Mouse (Mus musculus): ENCODE data around the gene Pofut2. TPM values are rescaled to one million over a fixed set of nuclear protein-coding genes. Genes with fewer than 3 reads are reported as not detected.

The Pofut2 gene
- total RNA-seq (2021) = 10 to 100 TPM; 39.9 to 45.1 TPM

DNA sequence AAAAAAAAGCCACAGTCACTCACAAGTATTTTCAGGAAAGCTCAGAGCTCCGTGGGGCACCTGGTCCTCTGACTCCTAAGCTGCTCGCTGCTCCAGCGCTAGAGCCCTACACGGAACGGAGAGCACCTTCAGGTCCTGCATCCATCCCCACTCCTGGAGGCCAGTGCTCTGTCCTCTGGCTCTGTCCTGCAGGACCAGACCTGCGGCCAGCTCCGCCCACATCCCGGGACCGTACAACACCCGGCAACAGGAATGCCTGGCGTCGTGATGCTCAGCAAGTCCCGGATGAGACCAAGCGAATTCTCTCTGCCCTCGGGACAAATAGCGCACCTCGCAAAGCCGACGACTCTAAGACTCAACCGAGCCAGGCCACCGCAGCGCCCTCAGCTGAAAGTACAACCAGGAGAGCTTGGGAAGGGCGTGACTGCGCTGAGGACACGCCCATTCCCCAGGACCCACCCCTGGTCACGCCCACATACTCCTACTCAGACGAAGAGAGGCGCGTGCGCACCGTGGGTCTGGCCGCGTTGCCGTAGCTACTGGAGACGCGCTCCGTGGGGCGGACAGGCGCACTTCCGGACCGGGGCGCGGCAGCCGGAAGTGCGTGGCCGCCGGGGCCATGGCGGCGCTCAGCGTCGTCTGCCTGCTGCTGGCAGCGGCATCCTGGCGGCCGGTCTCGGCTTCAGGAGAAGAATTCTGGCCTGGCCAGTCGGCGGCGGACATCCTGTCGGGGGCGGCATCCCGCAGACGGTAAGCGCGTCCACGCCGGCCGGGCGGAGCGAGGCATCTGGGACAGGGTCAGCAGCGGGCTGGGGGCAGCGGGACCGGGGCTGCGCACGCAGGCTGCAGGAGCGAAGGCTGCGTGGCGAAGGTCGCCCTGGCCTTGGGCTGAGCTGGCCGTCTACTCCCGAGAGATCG lies at the start of gene Pofut2:
Pofut2 (plus strand) TSS at position 515 of the 918 bp plus-strand sequence.
- intact Hi-C loops (cut with DNase I) = no loop called here
- DNase-seq (ENCODE audit: low spot score) = peak; percentile 90

DNA sequence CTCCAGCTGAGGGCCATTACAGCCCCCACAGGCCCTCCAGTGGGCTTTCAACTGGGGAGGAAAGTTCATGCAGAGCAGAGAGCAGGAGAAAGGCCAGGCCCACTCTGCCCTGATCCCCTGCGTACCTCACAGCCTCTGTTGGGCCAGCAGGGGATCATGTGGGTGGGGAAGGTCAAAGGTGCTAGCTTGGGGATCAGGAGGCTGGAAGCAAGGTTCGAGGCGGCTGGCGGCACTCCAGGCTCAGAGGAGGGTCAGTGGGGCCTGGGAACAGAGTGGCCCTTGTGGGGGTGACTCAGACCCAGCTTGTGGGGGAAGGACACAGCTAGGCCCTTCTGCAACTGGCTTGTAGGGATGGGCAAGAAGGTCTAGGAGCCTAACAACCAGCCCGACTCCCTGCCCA lies 49.8 kb upstream of the Pofut2 start:
- DNase-seq (ENCODE audit: low spot score) = no peak
- intact Hi-C loops (cut with DNase I) = no loop called here

DNA sequence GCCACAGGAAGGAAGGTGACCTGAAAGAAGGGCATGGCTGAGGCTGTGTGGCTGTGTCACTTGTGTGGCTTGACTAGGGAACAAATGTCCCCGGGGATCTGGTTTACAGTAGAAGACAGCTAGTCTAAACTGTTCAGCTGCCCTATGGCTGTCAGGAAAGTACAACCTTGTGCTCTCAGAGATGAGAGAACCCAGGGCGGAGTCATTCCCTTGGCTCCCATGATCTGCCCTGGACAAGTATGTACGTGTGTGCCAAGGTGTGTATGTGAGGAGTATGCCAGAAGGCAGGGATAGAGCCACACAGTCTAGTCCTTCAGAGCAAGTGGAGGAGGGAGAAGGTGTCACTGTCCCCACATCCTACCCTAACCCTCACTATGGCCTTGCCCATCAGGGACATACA lies 48.4 kb upstream of the Pofut2 start:
- intact Hi-C loops (cut with DNase I) = loop anchor here (5.0 kb wide), 1 partner anchor 37 kb away; no protein-coding TSS in a partner anchor
- DNase-seq (ENCODE audit: low spot score) = no peak

DNA sequence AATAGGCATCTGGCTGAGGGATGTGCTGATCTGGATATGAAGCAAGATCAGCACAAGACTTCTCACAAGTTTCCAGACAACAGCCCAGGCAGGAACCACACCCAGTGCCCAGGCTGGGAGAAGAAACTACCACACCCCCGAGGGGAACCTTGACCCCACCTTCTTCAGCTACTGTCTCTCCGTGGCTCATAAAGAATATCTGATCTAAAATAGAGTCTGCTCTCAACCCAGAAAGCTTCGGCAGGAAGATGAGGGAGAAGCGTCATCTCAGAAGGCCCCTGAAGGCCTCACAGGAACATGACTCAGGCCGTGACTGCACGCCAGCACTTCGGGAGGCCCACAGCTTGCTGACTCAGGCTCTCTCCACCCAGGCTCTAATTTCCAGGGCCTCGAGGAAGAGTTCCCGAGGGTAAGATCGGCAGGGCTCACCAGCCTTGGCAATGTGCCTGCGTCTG lies 47.9 kb upstream of the Pofut2 start:
- intact Hi-C loops (cut with DNase I) = loop anchor here (5.0 kb wide), 1 partner anchor 36 kb away; no protein-coding TSS in a partner anchor
- DNase-seq (ENCODE audit: low spot score) = peak; percentile 76

DNA sequence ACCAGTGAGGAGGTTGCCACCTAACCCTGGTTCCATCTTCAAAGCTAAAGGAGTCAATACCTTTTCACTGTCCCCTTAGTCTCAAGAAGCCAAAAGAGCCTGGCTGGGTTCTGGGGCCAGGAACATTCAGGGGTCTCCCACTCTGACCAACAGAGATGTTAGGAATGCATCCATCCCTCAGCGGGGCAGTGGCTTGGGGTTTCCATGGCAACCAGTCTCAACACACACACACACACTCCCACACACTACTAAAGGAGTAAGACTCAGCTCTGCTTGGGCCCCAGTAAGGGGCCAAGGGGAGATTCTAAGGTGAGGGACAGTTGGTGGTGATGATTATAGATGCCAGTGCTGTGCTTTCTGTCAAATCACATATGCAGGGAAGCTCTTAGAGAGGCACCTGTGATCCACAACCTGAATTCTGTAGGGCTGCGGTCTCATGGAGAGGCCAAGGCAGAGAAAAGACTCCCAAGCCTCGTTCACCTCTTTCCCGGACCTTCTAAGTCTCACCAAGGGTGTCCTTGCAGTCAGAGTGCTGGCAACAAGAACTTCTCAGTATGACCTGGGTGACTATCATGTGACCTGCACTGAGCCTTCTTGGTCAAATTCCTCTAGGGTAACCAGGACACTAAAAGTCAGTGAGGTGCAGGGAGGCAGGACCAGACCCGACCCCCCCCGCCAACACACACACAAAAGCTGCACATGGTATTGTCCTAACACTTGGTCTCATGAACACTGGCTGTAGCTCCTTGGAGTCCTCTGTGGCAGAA lies 46.5 kb upstream of the Pofut2 start:
- no peak for DNase-seq (ENCODE audit: low spot score)
- intact Hi-C loops (cut with DNase I) = loop anchor here (5.0 kb wide), 1 partner anchor 35 kb away; no protein-coding TSS in a partner anchor

DNA sequence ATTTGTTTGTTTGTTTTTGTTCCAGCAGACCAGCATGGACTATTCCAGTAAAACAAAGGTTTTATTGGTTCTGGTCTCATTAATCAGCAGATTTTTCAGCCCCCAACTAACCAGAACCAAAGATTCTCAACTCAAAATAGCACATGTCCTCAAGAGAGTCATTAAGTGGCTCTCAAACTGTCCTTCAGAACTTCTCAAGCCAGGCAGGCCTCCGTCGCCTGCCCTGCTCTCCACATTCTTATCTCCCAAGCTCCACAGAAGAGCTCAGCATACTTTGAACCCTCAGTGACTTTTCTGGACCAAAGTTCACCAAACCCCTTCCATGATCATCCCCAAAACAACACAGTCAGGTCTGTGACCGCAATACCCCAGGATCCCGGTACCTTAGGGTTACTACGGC lies 45.5 kb upstream of the Pofut2 start:
- intact Hi-C loops (cut with DNase I) = loop anchor here (5.0 kb wide), 1 partner anchor 34 kb away; no protein-coding TSS in a partner anchor
- no peak for DNase-seq (ENCODE audit: low spot score)

DNA sequence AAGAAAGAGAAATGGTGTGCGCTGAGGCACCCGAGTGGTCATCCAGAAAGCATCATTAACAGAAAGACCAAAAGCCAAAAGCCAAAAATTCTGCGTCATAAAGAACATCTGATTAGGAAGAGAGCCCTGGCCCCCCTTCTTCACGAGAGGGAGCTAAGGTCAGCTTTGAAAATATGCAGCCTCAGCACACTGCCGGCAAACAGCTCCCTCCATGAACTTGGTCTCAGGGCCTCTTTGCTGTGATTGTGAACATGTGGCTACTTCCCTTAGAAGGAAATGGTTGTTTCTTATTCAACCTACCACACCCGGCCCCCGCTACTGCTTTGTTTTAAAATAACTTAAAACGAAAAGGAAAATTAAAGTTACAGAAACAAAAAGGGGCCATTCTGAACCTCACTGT lies 44.4 kb upstream of the Pofut2 start:
- intact Hi-C loops (cut with DNase I) = loop anchor here (5.0 kb wide), 1 partner anchor 33 kb away; no protein-coding TSS in a partner anchor

DNA sequence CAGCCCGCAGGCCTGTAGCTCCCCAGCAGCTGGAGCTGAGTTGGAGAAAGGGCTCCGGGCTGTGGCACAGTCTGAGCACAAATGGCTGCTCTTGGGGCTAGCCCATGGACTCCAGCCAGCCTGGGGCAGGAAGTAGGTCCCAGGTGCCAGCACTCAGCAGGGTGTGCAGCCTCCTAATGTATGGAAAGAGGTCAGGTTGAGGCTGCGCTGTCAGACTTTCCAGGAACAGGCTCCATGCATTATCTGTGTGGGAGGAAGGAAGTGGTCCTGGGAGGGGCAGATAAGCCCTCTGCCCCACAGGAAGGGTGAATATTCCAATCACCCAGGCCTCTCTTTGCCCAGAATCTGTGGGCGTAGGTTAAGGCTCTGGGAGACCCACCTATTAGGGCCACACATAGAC lies 43.4 kb upstream of the Pofut2 start:
- intact Hi-C loops (cut with DNase I) = no loop called here
- DNase-seq (ENCODE audit: low spot score) = no peak

More for the DNA sequence above, 44.4 kb upstream of the Pofut2 start:
- DNase-seq (ENCODE audit: low spot score) = no peak

DNA sequence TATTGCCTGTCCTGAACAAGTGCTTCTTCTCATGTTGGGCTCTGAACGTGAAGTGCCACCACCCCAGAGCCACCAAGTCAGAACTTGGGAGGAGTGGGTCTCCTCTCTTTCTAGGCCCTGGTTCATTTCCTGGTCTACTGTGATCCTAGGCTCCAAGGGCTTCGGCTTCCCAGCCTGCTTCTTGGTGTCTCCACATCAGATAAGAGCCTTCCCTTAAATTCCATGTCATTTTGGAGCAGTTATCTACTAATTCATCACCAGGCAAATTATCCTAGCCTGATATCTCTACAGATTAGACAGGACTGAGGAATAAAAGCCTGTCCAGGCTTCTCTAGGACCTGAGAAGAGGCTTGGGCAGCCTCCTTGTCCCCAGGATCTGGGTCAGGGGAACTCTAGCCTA lies 42.7 kb upstream of the Pofut2 start:
- no peak for DNase-seq (ENCODE audit: low spot score)
- intact Hi-C loops (cut with DNase I) = no loop called here

DNA sequence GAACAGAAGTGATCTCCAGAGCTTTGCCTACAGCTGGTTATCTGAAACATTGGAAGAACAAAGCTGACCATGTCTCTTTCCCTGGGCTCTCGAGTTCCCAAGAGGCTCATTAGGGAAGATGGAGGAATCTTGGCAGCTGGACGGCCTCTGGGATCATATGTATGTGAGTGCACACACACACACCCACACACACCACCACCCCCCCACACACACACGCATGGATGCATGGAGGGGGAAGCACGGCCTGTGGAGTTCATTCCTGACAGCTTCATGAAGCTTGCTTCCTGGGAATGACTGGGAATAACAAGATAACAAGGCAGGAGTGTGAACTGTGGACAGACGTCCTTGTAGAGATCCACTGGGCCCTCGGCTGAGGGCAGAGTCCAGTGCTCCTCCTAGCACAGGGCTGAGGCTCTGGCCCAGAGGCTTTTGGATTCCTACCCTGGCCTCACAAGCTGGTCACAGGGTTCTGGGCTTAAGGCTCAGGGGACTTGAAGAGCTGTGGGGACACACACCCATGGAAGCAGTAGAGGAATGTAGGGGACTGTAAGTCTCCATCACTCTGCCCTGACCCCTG lies 41.8 kb upstream of the Pofut2 start:
- intact Hi-C loops (cut with DNase I) = no loop called here
- DNase-seq (ENCODE audit: low spot score) = no peak

DNA sequence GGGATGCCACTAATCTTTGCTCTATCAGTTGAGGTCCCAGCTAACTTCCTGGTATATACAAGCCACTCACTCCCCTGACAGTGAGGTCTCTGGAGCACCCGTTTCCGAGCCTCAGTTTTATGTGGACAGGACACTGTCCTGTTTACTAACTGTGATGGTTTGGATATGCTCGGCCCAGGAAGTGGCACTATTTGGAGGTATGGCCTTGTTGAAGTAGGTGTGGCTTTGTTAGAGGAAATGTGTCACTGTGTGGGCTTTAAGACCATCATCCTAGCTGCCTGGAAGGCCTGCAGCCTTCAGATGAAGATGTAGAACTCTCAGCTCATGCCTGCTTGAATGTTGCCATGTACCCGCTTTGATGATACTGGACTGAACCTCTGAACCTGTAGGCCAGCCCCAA lies 41.0 kb upstream of the Pofut2 start:
- DNase-seq (ENCODE audit: low spot score) = no peak
- intact Hi-C loops (cut with DNase I) = no loop called here

DNA sequence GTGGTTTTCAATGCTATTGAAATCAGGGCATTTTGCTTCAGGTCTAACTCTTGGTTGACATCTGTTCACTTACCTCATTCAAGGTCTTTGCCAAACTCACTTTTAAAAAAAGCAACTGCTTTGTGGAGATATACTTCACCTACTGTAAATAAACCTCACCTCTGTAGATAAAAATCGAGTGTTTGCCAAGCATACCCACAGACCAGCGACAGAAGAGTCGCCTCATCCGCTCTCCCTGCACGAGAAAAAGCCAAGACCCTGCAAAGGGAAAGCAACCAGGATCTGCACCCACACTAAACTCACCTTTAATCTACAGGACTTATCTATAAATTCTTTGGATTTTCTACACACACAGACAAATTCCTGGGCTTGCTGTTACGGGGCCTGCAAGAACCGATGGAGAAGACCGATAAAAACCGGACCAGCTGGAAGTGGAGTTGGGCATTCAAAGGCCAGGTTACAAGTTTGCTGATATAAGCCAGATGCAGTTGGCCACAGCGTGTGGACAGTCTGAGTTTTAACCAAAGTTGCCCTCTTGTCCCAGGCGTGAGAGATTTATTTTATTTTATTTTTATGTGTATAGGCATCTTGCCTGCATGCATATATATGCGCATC lies 39.5 kb upstream of the Pofut2 start:
- no peak for DNase-seq (ENCODE audit: low spot score)
- intact Hi-C loops (cut with DNase I) = no loop called here

DNA sequence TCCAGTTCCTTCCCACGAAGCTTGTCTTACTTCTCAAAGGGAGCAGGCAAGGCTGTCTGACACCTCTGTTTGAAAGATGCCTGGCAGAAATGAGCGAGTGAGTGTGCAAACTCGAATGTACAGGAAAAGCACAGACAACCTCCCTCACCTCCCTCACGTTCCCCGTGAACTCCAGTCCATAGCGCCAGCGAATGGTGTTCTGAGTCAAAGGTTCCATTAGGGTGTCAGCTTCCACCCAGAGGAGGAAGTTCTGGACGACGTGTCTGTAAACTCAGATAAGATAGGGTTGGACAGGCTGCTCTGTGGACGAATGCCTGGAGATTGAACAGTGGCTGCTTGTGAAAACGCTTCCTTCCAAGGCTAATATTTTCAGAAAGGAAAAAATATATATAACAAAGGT lies 37.9 kb upstream of the Pofut2 start:
- DNase-seq (ENCODE audit: low spot score) = peak; percentile 43
- intact Hi-C loops (cut with DNase I) = no loop called here

DNA sequence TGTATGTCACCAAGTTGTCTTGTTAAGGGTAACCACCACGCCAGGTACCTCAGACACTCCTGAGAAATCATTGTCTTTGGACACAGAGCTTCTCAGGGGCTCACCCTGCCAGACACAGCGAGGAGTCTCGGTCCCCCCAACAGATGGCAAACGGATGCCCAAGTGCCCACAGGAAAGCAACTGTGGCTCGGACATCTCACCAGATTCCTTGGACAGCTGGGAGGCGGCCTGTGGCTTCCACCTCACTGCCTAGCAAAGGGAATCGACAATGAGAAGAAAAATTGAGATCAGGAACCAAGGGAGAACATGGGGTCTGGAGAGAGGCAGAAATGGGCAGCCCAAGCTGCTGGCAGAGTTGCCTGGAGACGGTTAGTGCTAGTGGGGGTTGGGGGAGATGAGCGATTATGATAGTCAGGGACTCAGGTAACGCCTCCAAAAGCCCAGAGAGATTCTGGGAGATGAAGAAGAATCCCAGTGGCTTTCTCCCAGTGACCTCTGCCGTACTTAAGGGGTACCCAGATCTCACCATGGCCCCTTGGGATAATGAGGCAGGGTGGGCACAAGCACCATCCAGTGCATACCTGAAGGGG lies 36.0 kb upstream of the Pofut2 start:
- intact Hi-C loops (cut with DNase I) = no loop called here
- DNase-seq (ENCODE audit: low spot score) = no peak

DNA sequence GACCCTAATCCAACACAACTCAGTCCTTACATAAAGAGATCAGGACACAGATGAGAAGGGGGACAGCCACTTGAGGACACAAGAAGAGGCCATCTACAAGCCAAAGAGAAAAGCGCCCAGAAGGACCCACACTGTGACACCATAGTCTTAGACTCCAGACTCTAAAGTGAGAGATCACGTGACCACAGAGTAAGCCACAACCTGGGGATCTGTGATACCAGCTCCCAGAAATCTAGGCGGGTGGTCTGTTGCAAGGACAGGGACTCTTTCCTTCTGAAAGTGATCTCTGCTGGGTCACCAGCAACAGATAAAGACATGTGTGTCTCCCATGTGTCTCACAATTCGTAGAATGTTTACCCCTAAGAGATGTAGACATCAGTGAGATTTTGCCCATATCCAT lies 34.6 kb upstream of the Pofut2 start:
- no peak for DNase-seq (ENCODE audit: low spot score)
- intact Hi-C loops (cut with DNase I) = no loop called here

DNA sequence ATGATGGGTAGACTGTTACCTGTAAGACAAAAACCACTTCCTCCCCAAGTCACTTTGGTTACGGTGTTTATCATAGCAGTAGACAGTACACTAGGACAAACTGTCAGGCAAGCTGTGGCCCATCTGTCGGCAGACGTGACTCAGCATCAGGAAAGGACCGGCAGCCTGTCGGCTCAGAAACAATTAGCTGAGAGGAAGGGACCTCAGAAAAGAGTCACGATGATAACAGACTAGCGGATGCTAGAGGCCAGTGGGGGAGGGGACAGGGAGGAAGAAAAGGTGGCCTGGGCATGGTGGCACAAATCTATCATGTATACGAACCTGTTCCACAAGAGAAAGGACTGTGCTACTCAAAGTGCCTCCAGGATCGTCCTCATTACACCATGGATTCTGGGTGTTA lies 33.6 kb upstream of the Pofut2 start:
- intact Hi-C loops (cut with DNase I) = no loop called here
- no peak for DNase-seq (ENCODE audit: low spot score)

DNA sequence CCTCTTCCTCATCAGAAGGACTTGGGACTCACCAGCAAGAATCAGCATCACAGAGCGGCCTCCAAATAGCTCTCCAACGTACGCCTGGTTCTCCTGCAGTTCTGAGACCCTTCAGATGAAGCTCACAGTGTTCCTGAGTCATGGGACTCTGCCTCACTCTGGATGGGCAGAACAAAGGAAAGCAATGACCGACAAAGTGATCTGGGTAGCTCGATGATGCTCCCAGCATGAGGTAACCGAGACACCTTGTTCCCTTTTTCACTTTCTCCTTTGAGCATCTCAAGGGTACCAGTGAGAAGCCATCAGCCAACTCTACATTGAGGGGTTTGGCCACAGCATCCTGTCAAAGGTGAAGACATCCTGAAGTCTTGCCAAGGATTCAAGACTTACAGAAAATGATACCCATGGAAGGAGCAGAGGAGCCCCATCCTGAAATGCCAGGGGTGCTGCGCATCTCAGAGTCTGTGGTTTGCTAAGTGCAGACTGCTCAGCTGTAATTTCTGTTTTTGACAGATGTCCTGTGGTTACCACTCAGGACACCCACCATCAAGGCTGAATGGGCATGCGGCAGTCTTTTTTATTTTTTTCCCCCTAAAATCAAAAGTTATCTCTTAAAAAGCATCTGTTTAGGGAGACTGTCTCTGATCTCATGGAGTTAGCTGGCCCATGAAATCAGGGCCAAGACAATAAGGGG lies 32.9 kb upstream of the Pofut2 start:
- no peak for DNase-seq (ENCODE audit: low spot score)
- intact Hi-C loops (cut with DNase I) = no loop called here

DNA sequence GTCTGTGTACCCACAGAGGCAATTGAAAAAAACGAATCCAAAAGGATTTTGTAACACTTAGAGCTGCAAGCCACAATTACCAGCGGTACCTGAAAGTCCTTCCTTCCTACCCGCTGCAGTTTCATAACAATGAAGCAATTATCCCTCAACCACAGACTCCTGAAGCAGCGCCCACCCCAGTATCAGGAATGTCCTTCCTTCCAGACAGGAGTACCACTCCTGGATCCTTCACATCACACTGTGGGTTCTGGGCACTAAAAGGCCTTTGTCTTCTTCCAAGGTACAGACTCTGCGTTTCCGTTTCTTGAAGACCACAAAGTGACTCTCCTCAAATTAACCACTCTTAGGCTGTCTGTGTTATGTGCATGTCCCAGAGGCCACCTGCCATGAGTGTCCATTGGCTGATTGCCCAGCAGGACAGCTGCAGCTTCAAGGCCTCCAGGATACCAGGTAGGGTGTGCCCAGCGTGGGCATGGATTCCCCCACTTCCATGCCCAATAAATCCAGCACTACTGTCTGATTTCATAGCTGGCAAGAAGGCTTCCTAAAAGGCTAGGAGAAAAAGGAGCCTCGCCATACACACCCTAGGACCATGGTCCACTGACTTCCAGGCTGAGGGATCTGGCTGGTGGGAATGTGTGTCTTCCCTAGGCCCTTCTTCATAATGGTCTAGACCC lies 32.2 kb upstream of the Pofut2 start:
- intact Hi-C loops (cut with DNase I) = no loop called here
- no peak for DNase-seq (ENCODE audit: low spot score)

DNA sequence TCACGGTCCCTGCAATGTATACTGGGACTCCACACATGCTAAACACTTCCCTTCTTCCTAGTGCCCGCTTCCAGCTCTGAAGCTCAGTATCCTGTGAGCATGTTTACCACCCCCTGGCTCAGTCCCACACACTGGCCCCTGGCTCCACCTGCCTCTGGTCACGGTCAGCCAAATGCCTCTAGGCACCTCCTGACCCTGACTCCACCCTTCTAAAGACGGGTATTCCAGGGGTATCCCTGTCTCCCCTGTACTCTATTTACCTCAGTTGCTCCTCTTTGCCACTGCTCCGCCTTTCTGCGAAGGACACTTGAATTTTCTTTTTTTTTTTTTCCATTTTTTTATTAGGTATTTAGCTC lies 31.7 kb upstream of the Pofut2 start:
- DNase-seq (ENCODE audit: low spot score) = no peak
- intact Hi-C loops (cut with DNase I) = no loop called here
